Mouse (Mus musculus) liver, embryonic 14.5 days (tissue): Measurements from ENCODE around the gene Hyou1.

Experiments used
- CTCF ChIP-seq: IDR thresholded peaks from 2 replicates; pipeline ENCODE4 v1.5.1; 2016; ENCODE audit warnings: antibody characterized with exemption, low read depth, control low read depth
- EP300 ChIP-seq: IDR thresholded peaks from 2 replicates; pipeline ENCODE4 v1.6.1; 2016; ENCODE audit warnings: antibody characterized with exemption, low read depth

GRCm38 (mm10) chr9:44343781-44344421, 35.4 kb upstream of the Hyou1 start, which contains the start of gene Hmbs:
- TF ChIP-seq CTCF (no peak), EP300 (no peak)
